Mouse (Mus musculus): Measurements from ENCODE around the gene Clns1a.

The Clns1a gene

DNA sequence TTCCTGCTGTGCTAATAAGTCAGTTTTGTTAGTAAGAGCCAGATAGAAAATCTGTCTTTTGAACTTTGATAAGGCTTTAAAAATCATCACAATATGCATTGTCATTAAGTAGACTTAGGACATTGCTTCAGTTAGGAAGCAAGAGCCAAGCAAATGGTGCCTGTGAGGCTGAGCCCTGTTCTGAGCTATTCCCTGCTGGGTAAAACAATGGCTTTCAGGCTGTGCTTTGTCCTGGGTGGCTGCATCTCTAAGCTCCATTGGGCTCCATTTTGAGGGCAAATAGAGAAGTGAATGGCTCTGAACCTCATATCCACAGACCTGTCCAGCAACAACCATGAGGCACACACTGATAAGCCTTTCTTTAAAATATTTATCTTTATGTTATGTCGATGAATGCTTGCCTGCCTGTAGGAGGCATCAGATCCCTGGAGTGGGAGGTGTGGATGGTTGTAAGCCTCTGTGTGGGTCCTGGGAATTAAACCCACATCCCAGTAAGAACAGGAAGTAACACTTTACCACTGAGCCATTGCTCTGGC is 45.4 kb downstream of the Clns1a start:
- TF ChIP-seq GATA4 (IDR thresholded peaks at IDR 0.05; ENCODE audit: insufficient replicate concordance, low read length): no peak

DNA sequence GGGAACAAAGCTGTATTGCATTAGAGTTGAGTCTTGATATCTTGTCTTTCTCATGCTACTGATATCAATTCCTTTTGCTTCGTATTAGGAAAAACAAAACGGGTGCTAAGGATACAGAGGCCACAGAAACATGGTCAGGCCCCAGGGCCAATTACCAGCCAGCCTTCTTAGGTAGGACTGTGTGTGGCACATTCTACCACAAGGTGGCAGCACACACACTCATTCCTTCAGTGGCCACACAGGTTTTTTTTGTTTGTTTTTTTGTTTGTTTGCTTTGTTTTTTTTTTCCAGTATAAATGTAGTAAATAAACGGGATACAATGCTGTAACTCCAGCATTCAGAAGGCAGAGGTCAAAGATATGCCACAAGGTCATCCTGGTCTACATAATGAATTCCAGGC is 48.9 kb downstream of the Clns1a start:
- no peak for TF ChIP-seq GATA4 (IDR thresholded peaks at IDR 0.05; ENCODE audit: insufficient replicate concordance, low read length)

DNA sequence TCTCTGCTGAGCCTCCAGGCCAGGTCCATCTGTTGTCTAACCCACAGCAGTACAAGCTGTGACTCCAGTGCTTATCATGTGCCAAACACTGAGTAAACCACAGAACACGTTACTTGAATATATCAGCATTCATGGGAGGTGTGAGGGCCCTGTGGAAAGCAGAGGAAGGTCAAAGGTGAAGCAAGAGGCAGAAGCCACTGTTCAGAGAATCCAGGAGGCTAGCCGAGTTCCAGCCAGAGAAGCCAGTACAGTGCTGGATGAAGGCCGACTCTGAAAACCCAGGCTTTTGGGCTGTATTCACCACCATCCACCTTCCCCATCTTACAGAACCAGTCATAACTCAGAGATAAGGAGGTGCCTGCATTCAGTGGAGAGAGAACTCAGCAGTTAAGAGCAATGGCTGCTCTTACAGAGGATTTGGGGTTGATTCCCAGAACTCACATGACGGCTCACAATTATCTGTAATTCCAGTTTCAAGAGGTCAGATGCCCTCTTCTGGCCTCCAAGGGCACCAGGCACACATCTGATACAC is 50.8 kb downstream of the Clns1a start:
- TF ChIP-seq GATA4 (IDR thresholded peaks at IDR 0.05; ENCODE audit: insufficient replicate concordance, low read length): no peak

DNA sequence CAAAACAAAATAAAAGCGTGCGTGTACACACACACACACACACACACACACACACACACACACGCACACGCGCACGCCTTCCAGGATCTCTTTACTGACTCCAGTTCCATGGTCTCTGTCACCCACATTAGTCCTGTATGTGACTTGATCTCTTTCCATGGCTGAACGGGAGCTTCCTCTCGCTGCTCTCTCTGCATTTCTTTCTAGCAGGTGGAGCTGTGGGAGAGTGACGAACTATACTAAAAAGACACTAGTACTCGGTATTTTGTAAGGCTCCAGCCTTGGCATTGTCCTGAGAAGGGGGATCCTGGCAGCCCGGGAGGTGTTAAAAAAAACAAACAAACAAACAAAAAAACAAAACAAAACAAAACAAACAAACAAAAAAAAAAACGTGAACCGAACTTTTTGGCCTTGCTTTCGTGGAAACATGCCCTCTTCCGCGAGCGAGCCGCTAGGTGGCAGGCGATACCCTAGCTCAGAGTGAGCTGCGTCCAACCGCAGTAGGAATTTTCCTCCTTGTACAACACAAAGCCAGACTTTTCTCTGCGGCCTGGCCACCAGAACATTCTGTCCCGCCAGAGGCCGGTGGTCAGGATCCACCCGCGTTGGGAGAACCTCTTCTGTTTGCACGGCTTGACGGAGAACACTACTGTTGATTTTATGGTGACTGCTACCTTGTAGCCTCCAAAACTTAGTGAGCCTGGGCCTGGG is 51.5 kb downstream of the Clns1a start:
- no peak for TF ChIP-seq GATA4 (IDR thresholded peaks at IDR 0.05; ENCODE audit: insufficient replicate concordance, low read length)

DNA sequence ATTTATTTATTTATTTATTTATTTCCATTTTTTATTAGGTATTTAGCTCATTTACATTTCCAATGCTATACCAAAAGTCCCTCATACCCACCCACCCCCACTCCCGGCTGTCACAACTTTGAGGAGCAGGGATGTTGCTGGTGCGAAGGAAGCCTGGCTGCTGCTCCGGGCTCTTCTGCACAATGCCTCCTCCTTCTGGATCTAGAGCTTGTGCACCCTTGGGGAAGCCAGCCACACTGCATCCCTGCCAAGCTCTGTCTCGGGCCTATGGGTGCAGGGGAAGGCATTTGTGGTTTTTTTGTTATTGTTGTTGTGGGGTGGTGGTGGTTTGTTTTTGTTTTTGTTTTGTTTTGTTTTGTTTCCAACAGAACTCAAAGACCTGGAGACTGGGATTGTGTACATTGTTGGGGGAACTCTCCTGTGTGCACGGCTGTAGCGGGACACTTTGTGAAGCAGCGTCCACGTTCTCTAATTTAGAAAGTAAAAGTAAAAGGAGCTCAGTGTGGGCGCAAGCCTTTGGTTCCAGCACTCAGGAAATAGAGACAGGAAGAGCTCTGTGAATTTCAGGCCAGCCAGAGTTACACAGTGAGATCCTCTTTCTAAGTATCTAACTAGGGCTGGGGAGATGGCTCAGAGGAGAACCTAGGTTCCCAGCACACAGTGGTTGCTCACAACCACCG is 52.2 kb downstream of the Clns1a start:
- no peak for TF ChIP-seq GATA4 (IDR thresholded peaks at IDR 0.05; ENCODE audit: insufficient replicate concordance, low read length)

DNA sequence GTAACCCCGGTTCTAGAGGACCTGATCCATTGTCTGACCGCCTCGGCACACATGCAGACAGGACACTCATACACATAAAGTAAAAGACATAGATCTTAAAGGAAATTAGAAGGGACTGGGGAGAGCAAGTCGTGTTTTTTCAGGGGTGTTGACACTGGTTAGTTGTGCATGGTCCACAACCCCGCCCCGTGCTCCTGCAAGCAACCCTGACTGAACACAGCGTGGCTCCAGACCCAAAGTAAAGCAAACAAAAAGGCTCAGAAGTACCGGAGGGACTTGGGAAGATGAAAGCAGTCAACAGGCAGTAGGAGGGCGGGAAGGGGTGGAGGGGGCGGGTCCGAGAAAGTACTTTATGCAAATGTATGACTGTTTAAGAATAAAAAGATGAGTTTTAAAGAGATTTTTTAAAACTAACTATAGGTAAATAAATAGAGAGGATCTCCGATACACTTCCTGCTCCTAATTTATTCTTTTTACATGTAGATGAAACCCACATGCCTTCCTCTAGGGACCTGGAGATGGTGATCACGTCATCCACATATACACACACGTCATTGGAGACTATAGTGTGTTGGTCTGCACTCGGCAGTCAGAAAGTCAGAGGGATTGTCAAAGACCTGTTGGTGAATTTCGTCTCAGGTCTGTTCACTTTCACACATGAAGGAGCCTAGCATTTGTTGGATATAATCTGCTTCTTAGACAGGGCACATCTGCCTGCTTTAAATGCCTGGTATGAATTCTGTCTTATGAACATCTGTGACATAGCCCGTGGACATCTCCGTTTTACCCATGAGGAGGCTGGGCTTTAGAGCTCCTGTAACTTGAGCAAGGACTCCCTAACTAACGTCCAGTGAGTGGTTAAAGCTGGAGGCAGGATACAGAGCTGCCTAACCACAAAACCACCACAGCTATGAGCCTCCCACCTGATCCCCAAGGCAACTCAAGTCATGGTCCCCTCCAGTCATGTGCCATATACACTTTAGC is 53.1 kb downstream of the Clns1a start:
- TF ChIP-seq GATA4 (IDR thresholded peaks at IDR 0.05; ENCODE audit: insufficient replicate concordance, low read length): no peak

DNA sequence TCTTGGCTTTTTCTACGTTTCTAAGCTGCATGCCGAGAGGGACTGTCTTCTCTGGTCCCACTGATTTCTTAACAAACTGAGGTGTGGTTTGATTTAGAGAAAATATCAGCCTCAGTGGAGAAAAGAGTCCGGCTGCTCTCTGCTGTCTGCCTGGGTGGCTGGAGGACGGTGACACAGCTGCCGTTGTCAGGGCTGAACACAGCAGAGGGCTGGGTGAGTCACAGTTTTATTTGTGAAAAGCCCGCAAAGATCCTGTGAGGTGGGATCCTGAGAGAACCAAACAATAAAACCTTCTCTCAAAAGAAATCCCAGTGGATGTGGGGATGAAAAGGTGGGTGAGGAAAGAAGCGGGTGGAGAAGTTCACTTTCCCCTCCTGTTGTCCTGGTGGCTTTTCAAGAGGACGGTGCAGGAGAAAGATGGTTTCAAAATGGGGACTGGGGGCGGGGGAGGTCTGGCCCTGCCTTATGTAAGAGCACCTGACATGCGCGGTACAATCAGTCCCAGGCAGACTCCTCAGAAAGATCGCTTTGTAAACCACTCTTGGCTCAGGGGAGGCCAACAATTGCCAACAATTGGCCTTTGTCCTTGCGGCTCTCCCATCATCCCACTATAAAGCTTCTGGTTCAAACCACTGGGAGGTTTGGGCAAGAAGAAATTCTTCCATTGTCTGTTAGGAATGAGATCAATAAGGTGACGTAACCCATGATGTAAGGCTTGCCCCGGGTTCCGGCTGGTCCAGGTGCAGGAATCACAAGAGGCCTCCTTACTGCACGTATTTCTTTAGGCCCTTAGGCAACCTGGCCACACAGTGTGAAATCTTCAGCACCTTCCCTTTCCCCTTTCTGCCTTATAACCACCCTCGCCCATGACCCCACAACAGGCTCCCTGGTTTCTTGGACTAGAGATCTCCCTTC is 60.8 kb downstream of the Clns1a start:
- no peak for TF ChIP-seq GATA4 (IDR thresholded peaks at IDR 0.05; ENCODE audit: insufficient replicate concordance, low read length)

DNA sequence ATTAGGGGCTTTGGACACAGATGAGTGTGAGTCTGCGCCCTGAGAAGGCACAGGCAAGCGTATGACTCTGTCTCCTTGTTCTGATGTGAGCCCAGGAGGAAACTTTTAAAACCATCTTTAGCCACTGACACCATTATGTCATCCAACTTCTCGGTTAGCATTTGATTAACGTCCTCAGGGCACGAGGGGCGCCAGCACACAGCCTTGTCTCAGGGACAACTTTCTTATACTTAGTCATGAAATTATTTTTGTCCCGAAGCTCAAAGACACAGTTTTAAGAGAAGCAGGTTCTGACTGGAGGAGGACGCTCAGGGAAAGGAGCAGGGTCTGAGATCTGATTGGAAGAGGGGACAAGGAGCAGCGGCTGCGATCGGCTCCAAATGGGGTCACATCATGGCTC is 68.2 kb downstream of the Clns1a start:
- TF ChIP-seq GATA4 (IDR thresholded peaks at IDR 0.05; ENCODE audit: insufficient replicate concordance, low read length): no peak

DNA sequence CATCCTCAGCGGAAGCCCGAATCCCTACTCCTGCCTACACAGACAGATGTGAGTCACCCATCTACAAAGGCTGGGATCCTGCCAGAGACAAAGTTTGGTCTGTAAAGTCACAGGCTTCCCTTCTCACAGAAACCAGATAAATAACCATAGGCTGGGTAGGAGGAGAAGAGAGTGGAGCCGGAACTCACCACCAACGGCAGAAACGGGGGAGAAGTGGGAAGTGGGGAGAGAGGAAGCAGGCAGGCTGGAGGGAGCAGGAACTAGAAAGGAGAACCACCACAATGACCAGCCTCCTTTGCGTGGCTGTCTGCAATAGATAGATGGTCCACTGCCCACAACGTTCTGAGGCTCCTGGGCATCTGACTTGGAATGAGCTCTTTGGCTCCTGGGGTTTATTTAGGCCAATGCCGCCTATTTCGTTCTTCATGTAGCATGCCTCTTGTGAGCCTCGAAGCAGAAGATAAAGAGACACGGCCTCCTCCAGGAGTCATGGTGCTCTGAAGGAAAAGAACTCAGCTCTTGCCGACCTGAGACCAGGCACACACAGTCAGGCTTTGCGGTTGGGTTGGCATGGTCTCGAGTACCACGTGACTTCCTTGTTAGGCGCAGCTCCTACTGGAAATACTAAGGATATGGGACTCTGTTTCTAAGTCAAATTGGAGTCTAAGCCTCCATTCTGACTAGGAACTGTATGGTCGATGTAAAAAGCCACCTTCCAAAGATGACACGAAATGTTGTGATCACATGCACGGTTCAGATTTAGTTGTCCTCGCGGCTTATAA is 68.9 kb downstream of the Clns1a start:
- TF ChIP-seq GATA4 (IDR thresholded peaks at IDR 0.05; ENCODE audit: insufficient replicate concordance, low read length): no peak

DNA sequence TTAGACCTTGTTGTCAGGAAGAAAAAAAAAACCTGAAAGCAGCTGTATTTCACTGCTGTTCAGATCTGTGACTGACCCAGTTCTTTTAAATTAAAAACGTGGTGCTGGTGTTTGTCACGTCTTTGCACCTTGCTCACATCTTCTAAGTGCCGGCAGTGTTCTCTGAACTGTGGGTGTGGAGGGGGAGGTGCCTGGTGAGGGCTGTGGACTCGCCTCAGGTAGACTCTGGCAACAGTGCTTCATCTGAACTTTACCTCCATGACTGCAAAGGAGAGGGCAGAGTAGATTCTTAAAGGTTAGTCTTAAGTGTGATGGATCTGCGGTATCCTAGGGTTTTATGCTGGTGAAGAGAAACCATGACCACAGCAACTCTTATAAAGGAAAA is 69.5 kb downstream of the Clns1a start:
- TF ChIP-seq GATA4 (IDR thresholded peaks at IDR 0.05; ENCODE audit: insufficient replicate concordance, low read length): no peak

DNA sequence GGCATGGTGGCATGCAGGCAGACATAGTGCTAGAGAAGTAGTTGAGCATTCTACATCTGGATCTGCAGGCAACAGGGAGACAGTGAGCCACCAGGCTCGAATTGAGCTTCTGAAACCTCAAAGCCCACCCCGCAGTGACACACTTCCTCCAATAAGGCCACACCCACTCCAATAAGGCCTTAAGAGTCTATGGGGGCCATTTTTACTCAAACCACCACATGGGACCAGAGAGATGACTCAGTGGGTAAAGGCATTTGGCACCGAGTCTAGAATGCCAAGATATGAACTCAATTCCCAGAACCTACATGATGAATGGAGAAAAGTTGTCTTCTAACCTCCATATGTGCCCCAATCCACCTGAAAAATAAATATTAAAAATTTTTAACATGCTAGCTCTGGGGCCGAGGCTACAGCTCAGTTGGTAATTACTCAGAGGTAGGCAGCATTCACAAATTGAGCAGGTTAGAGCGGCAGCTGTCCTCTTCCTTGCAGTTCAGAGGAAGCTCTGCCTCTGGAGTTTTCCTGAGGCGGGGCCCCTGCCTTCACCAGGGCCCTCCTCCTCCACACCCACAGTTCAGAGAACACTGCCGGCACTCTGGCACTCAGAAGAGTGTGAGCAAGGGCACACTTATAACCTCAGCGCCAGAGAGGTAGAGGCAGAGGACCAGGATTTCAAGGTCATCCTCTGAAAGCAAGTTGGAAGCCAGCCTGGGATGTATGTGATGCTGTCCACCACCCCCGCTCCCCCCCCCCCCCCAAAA is 70.2 kb downstream of the Clns1a start:
- TF ChIP-seq GATA4 (IDR thresholded peaks at IDR 0.05; ENCODE audit: insufficient replicate concordance, low read length): no peak

DNA sequence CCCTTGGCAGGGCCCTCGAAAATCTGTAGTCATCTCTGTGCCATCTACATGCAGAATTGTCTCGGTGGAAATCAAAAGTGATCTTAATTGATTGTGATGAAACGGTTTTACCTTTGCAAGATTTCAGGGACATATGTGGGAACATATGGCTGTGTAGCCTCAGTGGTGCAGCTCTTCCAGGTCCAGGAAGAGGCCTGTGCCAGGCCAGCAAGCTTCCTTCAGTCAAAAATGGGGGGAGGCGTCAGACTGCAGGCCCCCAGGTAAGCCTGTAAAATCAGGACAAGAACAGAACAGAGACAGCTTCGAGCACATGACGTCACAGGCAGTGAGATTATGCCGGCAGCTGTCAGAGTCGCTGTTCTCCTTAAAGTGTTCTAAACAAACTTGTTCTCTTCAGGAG is 71.4 kb downstream of the Clns1a start:
- TF ChIP-seq GATA4 (IDR thresholded peaks at IDR 0.05; ENCODE audit: insufficient replicate concordance, low read length): no peak

DNA sequence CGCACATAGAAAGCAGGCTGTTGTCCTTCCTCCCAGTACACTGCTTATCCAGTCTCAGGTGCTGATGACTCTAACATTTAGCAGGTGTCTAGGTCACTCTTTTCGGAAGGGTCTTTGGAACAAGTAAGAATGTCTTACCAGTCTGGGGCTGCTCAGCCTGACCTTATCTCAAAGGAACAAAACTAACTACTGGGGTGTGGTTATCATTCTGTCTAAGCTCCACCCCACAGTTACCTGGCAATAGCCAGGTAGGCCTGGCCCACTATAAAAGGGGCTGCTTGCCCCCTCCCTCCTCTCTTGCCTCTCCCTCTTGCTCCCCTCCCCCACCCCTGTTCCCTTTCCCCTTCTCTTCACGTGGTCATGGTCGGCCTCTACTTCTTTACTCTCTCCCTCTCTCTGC is 72.6 kb downstream of the Clns1a start:
- TF ChIP-seq GATA4 (IDR thresholded peaks at IDR 0.05; ENCODE audit: insufficient replicate concordance, low read length): no peak

Measured in liver, adult (tissue).